Mouse (Mus musculus) lung, postnatal 25 days (tissue): ENCODE data around the gene Spo11.

Experiments
- DNase-seq: peaks from one replicate; pipeline ENCODE4 v3.0.0; 2022; ENCODE audit warnings: low spot score

The Spo11 gene

DNA sequence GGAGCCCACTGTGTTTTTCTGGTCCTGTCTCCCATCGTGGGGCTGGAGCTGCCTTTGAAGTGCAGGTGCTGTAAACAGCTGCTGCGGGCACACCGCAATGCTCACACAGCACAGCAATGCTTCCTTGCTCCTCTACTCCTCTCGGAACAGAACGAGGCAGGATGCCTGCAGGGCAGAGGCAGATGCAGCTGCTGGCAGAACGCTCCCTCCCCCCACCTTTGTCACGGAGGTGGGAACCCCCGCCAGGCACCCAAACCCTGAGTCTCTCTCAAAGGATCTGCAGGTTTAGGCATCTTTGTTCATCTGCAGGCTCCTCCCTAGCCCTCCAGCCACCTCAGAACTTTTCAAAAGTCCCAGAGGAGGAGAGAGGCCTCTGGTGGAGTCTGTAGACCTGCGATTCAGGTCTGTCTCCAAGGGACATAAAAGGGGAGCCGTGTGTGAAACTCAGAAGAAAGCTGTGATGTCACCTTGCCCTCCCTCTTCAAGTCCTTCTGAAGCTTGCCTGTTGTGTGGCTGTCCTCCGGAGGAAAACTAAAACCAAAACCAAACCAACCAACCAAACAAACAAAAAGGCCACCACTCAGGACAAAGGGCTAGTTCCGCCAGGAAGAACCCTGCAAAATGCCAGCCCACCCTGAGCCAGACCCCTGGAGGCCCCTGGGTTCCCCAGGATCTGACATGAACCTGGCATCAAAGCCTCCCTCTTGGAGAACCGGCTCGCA lies at the start of gene Spo11:
Spo11 (plus strand) TSS at position 292 of the 722 bp plus-strand sequence.
- DNase-seq: no peak

DNA sequence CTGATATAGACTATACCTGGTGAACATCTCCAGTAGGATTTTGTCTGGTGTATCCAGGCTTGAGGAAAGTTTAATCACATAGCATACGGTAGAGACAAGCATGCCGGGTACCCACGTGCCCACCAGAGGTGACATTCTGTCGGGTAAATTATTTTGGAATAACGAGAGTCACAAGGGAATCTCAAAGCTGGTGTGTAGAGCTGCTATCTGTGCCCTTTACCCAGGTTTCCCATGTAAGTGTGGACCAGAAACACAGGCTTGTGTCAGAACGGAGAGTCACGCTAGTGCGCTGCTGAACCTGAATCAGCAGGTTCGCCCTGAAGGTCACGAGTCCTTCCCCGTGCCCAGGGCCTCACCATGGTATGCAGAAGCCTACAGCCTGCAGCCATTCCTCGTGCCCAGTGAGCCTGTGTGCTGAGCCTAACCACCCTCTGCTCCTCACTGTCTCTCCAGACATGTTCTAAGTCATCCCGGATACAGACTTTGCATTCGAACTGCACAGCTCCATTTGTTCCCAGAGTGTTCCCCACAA lies 47.5 kb upstream of the Spo11 start:
- no peak for DNase-seq

DNA sequence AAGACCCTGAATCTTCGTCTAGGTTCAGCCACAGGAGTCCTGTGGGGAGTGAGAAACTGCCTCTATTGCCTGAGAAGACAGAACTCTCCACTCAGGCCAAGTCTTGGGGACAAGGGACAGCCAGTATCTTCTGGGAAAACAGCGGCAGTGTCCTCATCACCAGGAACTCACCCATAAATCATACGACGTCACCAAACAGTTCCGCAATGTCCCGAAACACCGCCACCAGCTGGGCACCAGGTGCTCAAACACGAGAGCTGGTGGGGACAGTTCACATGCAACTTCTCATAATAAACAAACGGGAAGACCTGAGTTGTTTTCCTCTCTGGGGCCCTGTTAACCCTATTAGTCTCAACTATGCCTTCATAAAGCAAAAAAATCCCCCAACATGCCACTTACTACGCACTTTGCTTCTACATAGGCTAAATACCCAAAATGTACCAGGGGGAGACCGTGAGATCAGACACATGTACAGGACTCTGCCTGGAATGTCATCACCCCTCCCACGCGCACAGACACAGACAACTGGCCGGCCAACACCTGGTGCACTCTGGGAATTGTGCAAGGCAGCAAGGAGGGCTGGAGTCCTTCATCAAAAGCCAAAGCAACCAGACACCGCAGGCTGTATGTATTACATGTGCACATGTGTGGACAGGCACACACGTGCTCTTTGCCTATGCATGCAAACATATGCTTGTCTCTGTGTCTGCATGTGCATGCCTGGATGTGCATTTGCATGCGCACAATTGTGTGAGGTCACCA lies 46.2 kb upstream of the Spo11 start:
- no peak for DNase-seq

DNA sequence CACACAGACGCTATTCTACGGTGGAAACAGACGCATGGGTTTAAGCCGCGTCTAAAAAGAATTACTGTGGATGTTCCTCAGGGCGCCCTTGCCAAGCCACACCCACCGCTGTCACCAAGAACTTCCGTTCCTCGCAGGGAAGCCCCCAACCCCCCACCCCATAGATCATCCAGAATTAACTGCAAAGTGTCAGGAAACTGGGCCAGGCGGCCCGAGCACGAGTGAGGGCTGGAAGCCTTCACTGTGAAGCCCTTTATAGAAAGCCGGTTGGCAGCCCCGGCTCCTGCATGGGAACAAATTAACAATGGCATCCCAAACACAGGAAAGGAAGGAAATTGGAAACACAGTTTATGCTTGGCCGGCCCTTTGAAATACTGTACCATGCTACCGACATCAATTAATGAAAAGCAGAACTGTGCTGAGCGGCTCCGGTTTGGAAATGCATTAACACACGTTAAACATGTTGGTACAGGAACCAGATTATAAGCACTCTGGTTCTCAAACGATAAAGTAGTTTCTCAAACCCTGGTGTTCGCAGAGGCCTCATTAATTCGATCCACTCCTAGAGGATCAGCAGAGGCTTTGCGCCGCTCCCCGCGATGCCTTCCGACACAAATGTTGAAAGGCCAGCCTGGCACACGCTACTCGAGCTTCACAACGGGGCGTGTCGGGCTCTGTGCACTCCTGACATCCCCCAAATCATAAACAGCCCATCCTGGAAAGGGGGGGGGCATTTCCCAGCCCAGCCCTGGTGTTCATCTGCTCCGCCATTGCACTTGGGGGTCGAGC lies 43.7 kb upstream of the Spo11 start:
- peak; percentile 38 for DNase-seq

DNA sequence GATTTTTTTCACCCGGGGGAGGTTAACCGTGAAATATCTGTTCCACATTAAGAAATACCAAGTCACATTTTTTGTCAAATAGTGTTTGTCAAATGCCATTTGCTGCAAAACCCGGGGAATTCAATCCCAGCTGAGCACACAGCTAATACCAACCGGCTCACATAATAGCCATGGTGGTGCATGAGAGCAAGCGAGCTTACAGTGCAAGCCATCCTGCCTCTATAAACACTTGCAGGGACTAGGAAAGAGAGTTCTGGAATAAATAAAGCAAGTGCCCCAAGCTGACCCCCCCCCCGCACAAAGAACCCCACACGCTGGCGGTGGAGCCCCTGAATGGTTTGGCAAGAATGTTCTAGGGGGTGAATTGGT lies 43.1 kb upstream of the Spo11 start:
- DNase-seq: no peak

DNA sequence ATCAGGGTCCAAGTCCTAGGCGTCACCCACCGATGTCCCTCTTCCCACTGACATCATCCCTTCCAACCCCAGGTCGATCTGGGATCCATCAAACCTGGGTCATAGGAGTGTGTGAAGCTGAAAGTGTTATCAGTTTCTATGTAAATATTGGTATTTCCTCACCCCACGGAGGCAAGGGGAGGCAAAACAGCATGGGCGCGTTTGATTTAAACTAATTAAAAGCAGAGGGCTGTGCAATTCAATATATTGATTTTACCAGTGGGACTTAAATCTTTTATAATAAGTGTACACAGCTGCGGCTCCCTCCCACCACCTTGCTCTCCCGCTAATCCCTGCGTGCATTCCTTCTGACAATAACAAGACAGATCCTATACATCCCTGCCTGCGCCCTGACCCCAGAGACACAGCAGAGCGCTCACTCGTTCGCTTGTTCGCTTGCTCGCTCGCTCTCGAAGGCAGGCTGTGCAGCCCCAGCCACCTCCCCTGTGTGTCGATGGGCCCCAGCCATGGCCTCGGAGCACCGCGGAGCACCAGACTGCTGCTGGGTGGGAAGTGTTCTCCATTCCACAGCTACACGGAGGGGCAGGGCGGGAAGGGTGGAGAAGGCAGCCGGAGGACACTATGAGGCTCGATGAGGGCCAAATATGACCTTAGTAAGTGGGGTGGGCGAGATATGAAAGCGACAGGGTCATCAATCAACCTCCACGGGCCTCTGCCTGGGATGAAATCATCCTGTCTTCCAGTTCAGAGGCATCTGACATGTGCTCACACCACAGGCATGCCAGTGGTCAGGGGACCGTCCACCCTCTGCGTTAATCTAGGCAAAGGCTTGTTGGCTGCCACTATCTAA lies 42.4 kb upstream of the Spo11 start:
- no peak for DNase-seq

DNA sequence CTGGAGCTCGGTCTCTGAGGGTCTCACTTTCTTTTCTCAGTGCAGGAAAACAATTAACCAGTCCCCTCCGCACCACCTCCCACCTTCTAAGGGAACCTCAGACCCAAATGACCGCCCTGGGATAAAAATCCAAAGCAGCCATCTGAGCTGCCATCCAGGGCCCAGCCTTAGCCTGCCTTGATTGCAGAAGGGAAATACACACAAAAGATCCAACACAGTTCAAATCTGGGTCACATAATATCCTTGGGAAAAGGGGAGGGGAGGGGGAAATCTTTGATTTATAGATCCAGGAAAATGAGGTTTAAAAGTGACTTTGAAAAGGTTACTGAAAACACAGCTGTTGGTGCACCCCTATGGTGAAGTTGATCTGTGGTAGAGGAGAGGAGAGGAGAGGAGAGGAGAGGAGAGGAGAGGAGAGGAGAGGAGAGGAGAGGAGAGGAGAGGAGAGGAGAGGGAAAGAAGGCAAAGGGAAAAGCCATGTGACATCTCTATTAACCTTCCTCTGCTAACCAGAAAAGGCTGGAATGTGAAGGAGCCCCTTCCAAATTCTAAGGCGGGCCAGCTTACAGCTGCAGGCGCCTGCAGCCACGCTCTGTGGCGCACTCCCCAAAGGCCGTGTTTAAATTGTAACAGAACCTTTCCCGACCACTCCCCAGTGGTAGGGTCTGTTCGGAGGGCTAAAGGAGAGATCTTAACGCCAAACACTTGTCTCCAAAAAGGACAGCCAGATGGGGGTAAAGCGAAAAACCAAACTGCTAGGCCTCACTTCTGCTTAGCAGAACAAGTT lies 41.5 kb upstream of the Spo11 start:
- DNase-seq: no peak

DNA sequence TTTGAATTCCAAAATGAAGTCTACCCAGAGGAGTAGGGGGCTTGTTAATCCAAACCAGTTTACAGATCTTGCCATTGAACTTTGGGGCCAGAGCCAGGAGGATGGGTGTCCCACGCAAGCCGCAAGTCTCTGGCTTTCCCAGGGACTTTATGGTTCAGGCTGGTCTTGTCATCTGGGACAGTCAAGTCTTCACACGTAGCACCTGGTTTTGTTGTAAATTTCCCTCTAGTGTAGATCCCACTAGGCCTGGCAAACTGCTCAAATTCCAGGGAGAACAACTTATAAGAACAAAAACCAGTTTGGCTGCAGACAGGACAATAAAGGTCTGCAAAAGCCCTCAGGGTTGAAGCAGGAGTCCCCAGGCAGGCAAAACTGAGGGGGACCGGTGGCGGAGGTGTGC lies 40.7 kb upstream of the Spo11 start:
- DNase-seq: no peak

DNA sequence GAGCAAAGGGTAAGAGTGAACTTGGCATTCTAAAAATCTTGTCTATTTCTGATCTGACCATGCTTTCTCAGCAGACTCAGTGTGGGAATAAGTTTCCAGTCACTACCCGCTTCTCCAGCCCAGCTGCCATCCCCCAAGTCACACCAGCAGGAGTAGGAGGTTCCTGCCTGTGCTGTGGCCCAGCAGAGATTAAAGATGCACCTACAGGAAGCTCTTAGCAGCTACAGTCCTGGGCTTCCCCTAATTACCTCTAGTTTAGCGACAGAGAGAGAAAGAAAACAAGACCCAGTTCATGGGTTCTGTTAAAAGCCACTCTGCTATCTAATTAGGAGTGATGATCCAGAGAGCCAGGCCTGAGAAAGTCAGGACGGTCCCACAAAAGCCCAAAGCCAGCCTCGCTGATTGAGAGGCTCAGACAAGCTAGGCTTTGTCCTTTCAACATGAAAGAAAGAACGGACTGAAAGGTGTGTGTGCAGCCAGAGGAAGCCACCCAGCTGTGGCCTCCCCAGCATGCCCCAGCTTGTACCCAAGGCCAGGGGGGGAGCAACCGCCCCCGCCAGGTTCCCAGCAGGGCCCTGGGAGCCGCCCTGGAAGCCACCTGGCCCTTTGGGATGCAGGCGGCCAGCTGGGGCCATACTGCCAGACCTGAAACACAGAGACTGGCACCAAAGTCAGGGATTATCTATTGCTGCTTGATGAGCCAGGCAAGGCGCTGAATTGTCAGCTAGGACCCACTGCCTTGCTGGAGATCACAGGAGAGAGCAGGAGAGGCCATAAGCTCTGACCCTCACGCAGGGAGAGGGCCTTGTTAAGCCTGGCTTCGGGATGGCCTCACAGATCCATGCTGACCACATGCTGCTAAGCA lies 39.9 kb upstream of the Spo11 start:
- no peak for DNase-seq

DNA sequence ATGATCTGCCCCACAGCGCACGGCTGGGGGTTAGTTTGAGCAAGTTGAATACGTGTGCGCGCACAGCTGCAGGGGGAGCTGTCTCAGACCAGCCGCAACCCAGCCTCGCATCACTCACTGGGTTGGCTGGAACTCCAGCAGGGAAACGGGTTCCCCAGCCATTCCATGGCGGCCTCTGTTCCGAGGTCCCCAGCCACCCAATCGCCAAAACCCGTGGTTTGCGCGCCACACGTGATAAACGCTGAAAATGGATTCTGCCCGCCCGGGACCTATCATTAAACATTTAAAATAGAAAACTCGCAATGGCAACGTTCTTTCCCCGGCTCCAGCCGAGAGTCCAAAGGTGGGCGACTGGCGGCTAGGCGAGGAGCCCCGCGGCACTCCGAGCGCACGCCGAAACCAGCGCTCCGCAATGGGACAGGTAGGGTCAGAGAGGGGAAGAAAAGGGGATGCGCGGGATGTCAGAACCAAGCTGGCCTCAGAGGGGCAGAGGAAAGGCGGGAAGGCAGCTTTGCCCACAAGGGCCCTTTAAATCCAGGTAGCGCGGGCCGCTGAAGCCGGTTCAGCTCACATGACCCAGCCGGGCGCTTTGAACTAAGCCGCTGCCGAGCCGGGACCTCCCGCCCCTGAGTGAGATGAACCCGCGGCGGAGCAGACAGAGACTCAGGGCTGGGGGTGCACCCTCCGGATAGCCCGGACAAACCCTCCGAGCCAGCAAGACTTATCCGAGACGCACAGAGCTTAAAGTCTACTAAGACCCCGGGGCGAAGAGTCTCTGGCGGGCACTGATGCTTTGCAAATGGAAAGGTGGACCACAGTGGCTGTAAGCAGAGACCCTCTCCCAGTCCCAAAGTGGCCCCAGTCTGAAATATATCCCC lies 38.5 kb upstream of the Spo11 start:
- no peak for DNase-seq

DNA sequence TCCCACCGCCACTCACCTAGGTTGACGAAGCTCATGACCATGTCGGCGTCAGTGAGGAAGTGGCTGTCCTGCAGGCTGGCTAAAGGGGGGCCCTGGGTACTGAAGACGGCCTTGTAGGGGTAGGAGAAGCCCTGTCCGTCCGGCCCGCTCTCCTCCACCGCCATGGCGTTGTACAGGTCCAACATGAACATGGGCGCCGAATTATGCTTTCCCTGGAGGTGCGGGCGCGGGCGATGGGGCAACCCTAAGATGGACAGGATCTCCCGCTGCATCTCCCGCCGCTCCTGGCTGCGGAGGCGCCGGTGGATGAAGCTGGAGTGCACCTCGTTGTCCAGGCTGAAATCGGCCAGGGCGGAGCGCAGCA lies 37.9 kb upstream of the Spo11 start:
- no peak for DNase-seq

DNA sequence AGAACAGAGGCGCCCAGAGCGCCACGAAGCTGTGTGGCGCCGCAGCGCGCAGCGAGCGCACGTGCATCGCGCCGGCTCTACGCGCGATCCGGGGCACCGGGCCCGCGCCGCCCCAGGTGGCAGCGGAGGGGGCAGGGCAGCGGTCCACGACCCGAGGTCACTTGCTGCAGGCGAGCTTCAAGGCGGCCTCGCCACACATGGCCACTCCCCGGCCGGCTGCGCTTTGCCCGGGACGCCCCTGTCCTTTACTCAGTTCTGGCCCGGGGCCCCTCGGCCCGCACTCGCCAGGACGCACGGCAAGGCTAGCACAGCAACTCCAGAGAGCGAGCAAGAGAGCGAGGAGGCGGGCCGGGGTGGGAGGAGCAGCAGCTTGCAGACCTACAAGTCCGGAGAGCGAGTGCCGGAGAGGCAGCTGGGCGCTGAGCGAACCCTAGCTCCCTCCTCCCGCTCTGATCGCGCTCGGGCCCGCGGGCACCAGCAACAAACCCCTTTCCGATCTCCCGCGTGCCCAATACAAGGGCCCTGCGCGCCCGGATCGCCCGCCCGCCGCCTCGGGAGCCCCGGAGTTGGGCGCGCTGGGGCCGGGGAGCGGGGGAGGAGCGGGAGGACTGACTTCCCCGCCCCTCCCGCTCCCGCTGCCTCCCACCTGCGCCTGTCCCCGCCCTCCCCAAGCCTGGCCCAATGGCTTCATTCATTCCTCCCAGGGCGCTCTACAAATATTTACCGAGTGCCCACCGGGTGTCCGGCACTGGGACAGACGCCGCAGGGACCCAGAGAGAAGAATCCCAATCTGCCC lies 37.3 kb upstream of the Spo11 start, which contains the start of gene Bmp7:
Bmp7 (minus strand) TSS at position 319 of the 796 bp plus-strand sequence.
- DNase-seq: peak; percentile 54

DNA sequence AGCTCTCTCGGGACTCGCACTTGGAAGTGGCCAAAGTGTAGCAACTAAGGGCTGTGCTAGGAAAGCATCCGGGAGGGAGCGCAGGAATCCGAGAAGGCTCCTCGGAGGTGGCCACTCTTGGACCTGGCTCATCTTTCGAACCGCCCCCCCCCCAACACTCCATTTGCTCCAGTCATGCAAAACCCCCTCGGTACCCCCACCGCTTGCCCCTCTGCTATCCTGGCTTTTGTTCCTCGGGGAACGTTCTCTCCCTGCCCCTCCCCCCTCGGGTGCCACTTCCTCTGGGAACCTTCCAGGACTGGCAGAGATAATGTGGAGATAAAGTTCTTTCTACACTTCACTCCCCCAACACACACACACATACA lies 36.7 kb upstream of the Spo11 start:
- no peak for DNase-seq

DNA sequence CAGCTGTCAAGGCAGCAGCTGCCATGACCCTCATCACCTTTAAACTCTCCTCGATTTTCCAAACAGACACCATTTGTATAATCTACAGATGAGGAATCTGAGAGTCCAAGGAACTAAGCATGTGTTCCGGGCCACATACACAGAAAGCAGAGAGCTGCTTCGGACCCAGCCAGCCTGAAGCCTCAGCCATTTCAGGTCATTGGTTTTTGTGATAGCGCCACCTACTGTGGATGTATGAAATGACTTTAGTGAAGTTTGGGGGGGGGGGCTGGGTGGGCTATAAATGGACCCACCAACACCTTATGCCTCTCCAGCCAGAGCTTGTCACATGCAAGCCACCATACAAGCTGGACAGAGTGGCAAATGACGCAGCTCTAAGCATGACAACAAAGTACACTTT lies 28.4 kb upstream of the Spo11 start:
- no peak for DNase-seq

DNA sequence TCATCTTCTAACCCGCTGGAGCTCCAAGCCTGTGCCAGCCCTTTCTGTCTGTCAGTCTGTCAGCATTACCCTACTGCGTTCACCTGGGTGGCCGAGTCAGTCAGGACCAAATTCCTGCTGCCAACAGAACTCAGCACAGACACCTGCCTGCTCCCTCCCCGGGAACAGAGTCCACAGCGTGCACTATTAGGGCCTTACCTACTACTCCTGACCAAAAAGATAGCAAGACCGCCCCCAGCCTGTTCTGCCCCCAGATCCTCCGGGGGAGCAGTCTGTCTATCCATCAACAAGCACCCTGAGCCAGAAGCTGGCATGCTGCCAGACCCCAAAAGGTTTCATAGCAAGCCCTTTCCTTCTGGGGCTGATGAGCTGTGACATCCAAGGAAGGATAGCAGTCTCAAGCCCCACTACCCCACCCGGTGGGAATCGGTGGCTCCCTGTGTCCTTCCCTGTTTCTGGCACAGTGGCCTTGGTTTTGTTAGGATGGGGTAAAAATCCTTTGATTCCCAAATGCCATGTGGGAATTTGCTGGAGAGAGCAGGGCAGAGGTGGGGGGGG lies 27.3 kb upstream of the Spo11 start:
- no peak for DNase-seq

DNA sequence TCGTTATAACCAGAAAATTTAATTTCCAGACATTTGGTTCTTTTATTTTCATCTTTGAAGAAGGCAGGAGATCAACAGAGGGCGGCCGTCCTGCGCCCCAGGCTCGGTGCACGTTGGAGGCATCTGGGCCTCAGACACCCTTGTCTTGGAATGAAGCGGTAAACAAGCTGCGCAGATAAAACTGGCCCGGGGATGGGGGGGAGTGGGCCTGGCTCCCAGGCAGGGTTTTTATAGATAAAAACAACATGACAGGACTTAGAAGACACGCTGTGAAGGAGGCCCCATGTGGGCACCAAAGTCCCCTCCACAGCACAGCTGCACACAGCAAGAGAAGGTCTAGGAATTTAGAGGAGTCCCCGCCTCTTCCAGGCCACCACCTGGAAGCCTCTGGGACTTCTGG lies 26.8 kb upstream of the Spo11 start:
- no peak for DNase-seq

DNA sequence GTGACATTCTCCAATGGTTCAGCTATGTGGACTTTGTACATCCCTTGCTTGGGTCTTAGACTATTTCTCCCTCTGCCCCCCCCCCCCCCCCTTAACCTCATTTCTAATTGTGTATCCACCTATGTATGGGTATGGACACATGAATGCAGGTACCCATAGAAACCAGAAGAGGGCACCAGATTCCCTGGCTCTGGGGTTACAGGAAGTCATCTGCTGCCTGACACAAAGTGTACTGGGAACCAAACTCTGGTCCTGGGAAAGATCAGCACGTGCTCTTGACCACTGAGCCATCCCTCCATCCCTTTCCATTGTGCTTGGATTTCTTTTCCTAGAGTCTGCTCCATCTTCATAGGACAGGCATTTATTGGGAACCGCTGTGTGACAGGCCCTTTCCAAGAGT lies 25.5 kb upstream of the Spo11 start:
- no peak for DNase-seq

DNA sequence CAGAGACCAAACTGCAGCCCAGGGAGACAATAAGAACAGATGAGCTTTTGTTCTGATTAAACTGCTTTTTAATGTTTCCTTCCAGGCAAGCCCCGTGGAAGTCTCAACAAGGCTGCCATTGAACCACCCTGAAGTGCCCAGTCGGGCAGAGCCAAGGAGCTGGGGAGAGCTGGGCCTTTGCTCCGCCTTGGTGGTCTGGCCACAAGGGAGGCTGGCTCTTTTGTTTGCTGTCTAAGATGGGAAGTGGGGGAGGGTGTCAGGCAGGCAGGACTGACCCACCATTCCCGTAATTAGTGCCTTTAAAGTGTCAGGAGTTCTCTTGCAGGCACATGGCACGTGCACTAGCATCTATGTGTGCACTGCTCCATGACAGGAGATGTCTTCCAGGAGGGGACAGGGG lies 18.9 kb upstream of the Spo11 start:
- no peak for DNase-seq
